In genomic region chr15:91172193-91172592, GRCm38 (mm10) we compare ENCODE assay signal across 15 mouse cellular contexts. TPM values are rescaled to one million over a fixed set of nuclear protein-coding genes. Genes with fewer than 3 reads are reported as not detected.
DNase-seq lines count a peak whose midpoint lies in the region; ATAC-seq and TF ChIP-seq lines count a peak whose summit lies in the region.
"Had no signal": no experiment of that assay in that cellular context is flagged by ENCODE, and none has a peak within 500 bp of the region (broad histone marks: within the 10 kb centered on the region; RNA-seq: fewer than 3 reads in every experiment).

No protein-coding gene starts in this region.

- no peak for TF ChIP-seq POLR2A in brain, embryonic 14.5 days (IDR thresholded peaks at IDR 0.05; ENCODE audit: borderline replicate concordance, extremely low read depth, insufficient read depth, insufficient read length, poor library complexity, severe bottlenecking)

- no peak overlapping the region for H3K4me2 ChIP-seq in lung, postnatal 0 days (replicated peaks; ENCODE audit: low read depth, low read length)
- no peak overlapping the region for H3K4me2 ChIP-seq in kidney, embryonic 16.5 days (replicated peaks; ENCODE audit: low read depth, low read length)
- H3K4me2 ChIP-seq: liver, embryonic 13.5 days had no signal

- H3K27me3 ChIP-seq in lung, postnatal 0 days (replicated peaks; ENCODE audit: insufficient read depth, low read length): no peaks in the 10 kb centered on the region
- no peaks in the 10 kb centered on the region for H3K27me3 ChIP-seq in kidney, embryonic 16.5 days (ENCODE audit: insufficient read depth, low read length)
- H3K27me3 ChIP-seq: CH12.LX; liver, embryonic 13.5 days had no signal

- WGBS in lung, postnatal 0 days: 58% methylated on average over 4 of the region's 4 CpGs
- WGBS in kidney, embryonic 16.5 days: 83% methylated on average over 4 of the region's 4 CpGs

- peak overlapping the region; percentile 63 for H3K27ac ChIP-seq in lung, postnatal 0 days (ENCODE audit: low read length)
- no peak overlapping the region for H3K27ac ChIP-seq in kidney, embryonic 16.5 days (ENCODE audit: low read length)
- H3K27ac ChIP-seq: liver, embryonic 13.5 days had no signal

- DNase-seq in gastrocnemius, adult 18-20 months (ENCODE audit: low spot score): peak; percentile 49
- no peak for DNase-seq in gastrocnemius, postnatal 25 days
- DNase-seq in 3T3-L1 (ENCODE audit: low read depth, low spot score): peak; percentile 77
- peak; percentile 42 for DNase-seq in brain, embryonic 14.5 days (ENCODE audit: low read depth)
- peak; percentile 91 for DNase-seq in lung, postnatal 0 days (ENCODE audit: low spot score)
- DNase-seq in ovary, adult 18-20 months (ENCODE audit: low spot score): no peak
- DNase-seq: kidney, adult 11 months; liver, embryonic 13.5 days; right cerebral cortex, postnatal 14 days had no signal

- no peaks in the 10 kb centered on the region for H3K9me3 ChIP-seq in lung, postnatal 0 days (ENCODE audit: low read length)
- H3K9me3 ChIP-seq in kidney, embryonic 16.5 days (ENCODE audit: low read length): no peaks in the 10 kb centered on the region
- H3K9me3 ChIP-seq: liver, embryonic 13.5 days had no signal

- H3K4me1 ChIP-seq in lung, postnatal 0 days (ENCODE audit: insufficient read depth, low read depth, low read length): no peaks in the 10 kb centered on the region
- H3K4me1 ChIP-seq in kidney, embryonic 16.5 days (ENCODE audit: insufficient read depth, low read length): no peaks in the 10 kb centered on the region
- H3K4me1 ChIP-seq: liver, embryonic 13.5 days had no signal

- peak; percentile 82 for ATAC-seq in lung, postnatal 0 days
- no peak for ATAC-seq in activated CD4-positive, CD25-positive, alpha-beta regulatory T cell, adult 4 months
- ATAC-seq in kidney, embryonic 16.5 days (ENCODE audit: low FRiP score, low TSS enrichment): no peak

- H3K36me3 ChIP-seq in lung, postnatal 0 days (ENCODE audit: insufficient read depth, low read length): no peaks in the 10 kb centered on the region
- no peaks in the 10 kb centered on the region for H3K36me3 ChIP-seq in kidney, embryonic 16.5 days (ENCODE audit: insufficient read depth, low read length)
- H3K36me3 ChIP-seq: liver, embryonic 13.5 days had no signal

- TF ChIP-seq CTCF in brain, embryonic 14.5 days (IDR thresholded peaks at IDR 0.05; ENCODE audit: borderline replicate concordance, extremely low read depth, insufficient read depth, insufficient read length): no peak
- TF ChIP-seq CTCF in lung, postnatal 0 days (IDR thresholded peaks at IDR 0.05): no peak

- TF ChIP-seq EP300 in lung, postnatal 0 days (IDR thresholded peaks at IDR 0.05): peak; percentile 84

- H3K9ac ChIP-seq in lung, postnatal 0 days (replicated peaks; ENCODE audit: low read depth): no peak overlapping the region
- no peak overlapping the region for H3K9ac ChIP-seq in kidney, embryonic 16.5 days (replicated peaks; ENCODE audit: low read length)
- H3K9ac ChIP-seq: liver, embryonic 13.5 days had no signal

- no peak overlapping the region for H3K4me3 ChIP-seq in lung, postnatal 0 days (ENCODE audit: low read depth, low read length)
- no peak overlapping the region for H3K4me3 ChIP-seq in kidney, embryonic 16.5 days (ENCODE audit: low read length)
- H3K4me3 ChIP-seq: erythroblast, embryonic 14.5 days; liver, embryonic 13.5 days had no signal

RNA-seq across cellular contexts. Expression of gene Abcd2, which starts 19.4 kb away (rescaled TPM):
- 10 to 100 TPM; 19.5 to 19.6 TPM for total RNA-seq in gastrocnemius, adult 18-20 months (2021)
- total RNA-seq in gastrocnemius, postnatal 25 days (2021): 10 to 100 TPM; 20.3 to 20.6 TPM
- polyA plus RNA-seq in brain, embryonic 14.5 days (2012; rRNA removed): 5.7 and 7.2 TPM in 2 replicates
- 9.2 and 10.9 TPM in 2 replicates for polyA plus RNA-seq in lung, postnatal 0 days (2015; fragmentation: Nextera tagmentation; extraction: Ambion mirVana)
- polyA plus RNA-seq in activated CD4-positive, CD25-positive, alpha-beta regulatory T cell, adult 4 months (2017; shearing (Covaris generic)): under 1 TPM in 1 of 2 experiments, not detected in 1; 0.16 TPM
- 4.1 TPM in 2 replicates for polyA plus RNA-seq in kidney, embryonic 16.5 days (2015; fragmentation: Nextera tagmentation; extraction: Ambion mirVana)
- total RNA-seq: CH12.LX had no signal
- polyA plus RNA-seq: erythroblast, embryonic 14.5 days had no signal

RNA-seq across cellular contexts. Expression of gene CN725425, which starts 27.1 kb away (rescaled TPM):
- not detected for total RNA-seq in gastrocnemius, adult 18-20 months (2021)
- total RNA-seq in gastrocnemius, postnatal 25 days (2021): not detected
- not detected in 2 replicates for polyA plus RNA-seq in brain, embryonic 14.5 days (2012; rRNA removed)
- not detected in 2 replicates for polyA plus RNA-seq in lung, postnatal 0 days (2015; fragmentation: Nextera tagmentation; extraction: Ambion mirVana)
- not detected for polyA plus RNA-seq in activated CD4-positive, CD25-positive, alpha-beta regulatory T cell, adult 4 months (2017; shearing (Covaris generic))
- not detected in 2 replicates for polyA plus RNA-seq in kidney, embryonic 16.5 days (2015; fragmentation: Nextera tagmentation; extraction: Ambion mirVana)
- total RNA-seq: CH12.LX had no signal
- polyA plus RNA-seq: erythroblast, embryonic 14.5 days; heart, postnatal 0 days; liver, embryonic 13.5 days; neural tube, embryonic 11.5 days had no signal

Comparison
In these comparisons a context has a peak if more than half of its experiments do, and no peak if none do; other contexts are left out.
1. DNase-seq: peak in gastrocnemius, adult 18-20 months (single experiment), 3T3-L1 (single experiment), brain, embryonic 14.5 days (single experiment) and lung, postnatal 0 days (single experiment); none in gastrocnemius, postnatal 25 days (single experiment) and ovary, adult 18-20 months (single experiment).